Mouse (Mus musculus): ENCODE measurements around the gene Cbll1. TPM values are rescaled to one million over a fixed set of nuclear protein-coding genes. Genes with fewer than 3 reads are reported as not detected.

The Cbll1 gene
- polyA plus RNA-seq (2014; fragmentation: Nextera tagmentation; extraction: Ambion mirVana), result 15.4 and 18.5 TPM in 2 replicates

DNA sequence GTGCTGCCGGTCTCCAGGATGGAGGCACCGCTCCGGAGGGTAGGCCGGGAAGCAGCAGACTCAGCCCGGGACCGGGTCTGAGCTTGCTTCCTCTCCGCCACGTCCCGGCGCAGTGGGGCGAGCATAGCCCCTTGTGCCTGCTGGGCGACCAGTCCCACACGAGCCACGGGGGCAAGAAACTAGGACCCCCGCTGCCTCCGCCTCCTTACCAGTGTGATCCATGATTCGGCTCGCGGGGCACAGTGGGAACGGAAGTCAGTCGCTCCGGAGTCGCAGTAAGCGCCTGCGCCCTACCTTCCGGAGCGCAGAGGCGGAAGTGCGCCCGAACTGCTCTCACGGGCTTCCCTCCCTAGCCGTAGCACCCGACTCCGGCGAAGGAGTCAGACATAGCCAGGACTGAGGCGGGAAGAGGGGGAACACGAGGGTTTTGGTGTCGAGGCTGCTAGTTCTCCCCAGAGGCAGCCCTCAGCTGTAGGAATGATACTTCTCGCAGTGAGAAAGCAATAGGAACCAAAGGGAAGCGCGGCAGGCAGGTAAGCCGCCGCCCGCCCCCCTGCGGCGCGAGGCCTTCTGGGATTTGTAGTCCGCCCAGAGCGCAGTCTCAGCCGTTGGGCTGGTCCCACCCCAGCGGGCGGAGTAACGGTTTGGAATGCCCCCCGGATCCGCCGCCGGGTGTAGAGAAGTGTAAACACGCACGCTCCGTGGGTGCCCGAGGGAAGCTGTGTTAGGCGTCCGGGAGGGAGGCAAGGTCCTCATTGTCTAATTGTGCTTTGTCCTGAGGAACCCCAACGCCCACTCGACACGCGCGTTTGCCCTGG is at the start of gene Cbll1:
Gene Cbll1 (minus strand): TSS at position 303 of the 818 bp plus-strand sequence.
- Histone ChIP-seq H3K27ac (replicated peaks; ENCODE audit: low read depth, low read length) (peak within 1 kb of the TSS; percentile 88), H3K4me2 (ENCODE audit: low read depth, low read length) (peak within 1 kb of the TSS; percentile 71), H3K4me3 (ENCODE audit: low read depth, low read length) (peak within 1 kb of the TSS; percentile 91), H3K4me1 (ENCODE audit: control insufficient read depth, insufficient read depth, low read length) (peaks cover 8% of the 10 kb centered on the region; the same call in 1 of the 2 replicates), H3K9ac (ENCODE audit: low read depth, low read length) (peak within 1 kb of the TSS; percentile 89), H3K9me3 (ENCODE audit: control insufficient read depth, low read length) (no peaks in the 10 kb centered on the region), H3K36me3 (ENCODE audit: control insufficient read depth, insufficient read depth, low read length) (peaks cover under 1% of the 10 kb centered on the region), H3K27me3 (replicated peaks; ENCODE audit: control insufficient read depth, insufficient read depth, low read length) (no peaks in the 10 kb centered on the region)
- WGBS, result under 1% methylated on average over 43 of the region's 68 CpGs
- DNase-seq (ENCODE audit: low spot score) (peak; percentile 98), ATAC-seq (ENCODE audit: low read depth) (peak; percentile 98)

DNA sequence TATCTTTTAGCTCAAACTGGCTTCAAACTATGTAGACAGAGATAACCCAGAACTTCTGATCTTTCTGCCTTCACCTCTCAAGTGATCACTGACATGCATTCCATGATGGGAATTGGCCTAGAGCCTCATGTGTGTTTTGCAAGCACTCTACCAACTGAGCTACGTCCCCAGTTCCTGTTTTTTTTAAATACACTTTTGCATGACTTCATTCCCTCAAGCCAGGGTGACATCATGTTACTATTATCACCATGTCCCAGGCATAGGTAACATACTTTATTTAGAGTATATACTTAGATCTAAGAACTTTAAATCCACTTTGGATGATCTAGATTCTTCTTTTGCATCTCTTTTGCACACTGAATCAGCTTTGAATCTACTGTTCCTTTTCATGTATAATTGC is 46.6 kb upstream of the Cbll1 start:
- no peak for ATAC-seq (ENCODE audit: low read depth)
- WGBS, result 55% methylated on average over 1 of the region's 1 CpGs
- Histone ChIP-seq H3K9ac (ENCODE audit: low read depth, low read length) (no peak overlapping the region), H3K4me2 (ENCODE audit: low read depth, low read length) (no peak overlapping the region), H3K4me1 (ENCODE audit: control insufficient read depth, insufficient read depth, low read length) (no peaks in the 10 kb centered on the region; the same call in 1 of the 2 replicates), H3K27me3 (replicated peaks; ENCODE audit: control insufficient read depth, insufficient read depth, low read length) (peaks cover 2% of the 10 kb centered on the region; the same call in 1 of the 2 replicates), H3K4me3 (ENCODE audit: low read depth, low read length) (no peak overlapping the region), H3K27ac (replicated peaks; ENCODE audit: low read depth, low read length) (no peak overlapping the region), H3K36me3 (ENCODE audit: control insufficient read depth, insufficient read depth, low read length) (no peaks in the 10 kb centered on the region), H3K9me3 (ENCODE audit: control insufficient read depth, low read length) (no peaks in the 10 kb centered on the region)
- no peak for DNase-seq (ENCODE audit: low spot score)

DNA sequence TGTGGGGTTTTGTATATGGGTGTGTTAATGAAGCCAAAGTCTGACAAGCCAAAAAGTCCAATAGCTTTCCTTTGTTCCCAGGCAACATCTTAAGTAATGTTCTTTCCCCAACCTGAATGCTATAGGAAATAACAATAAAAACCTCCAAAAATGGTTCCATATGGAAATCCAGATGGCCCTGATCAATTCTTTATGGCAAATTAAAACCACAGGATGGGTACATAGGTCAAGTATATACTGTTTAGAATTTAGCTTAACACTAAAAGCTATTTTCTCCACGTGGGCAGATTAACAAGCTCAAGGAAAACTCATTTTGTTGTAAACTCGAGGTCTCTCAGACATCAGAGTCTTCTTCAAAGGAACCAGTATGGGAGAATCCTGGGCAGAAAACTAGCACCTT is 45.8 kb upstream of the Cbll1 start:
- Histone ChIP-seq H3K9ac (ENCODE audit: low read depth, low read length) (no peak overlapping the region), H3K27me3 (replicated peaks; ENCODE audit: control insufficient read depth, insufficient read depth, low read length) (0 out of 2 replicates have a peak, but pooled peaks cover 2% of the 10 kb centered on the region), H3K9me3 (ENCODE audit: control insufficient read depth, low read length) (no peaks in the 10 kb centered on the region), H3K4me2 (ENCODE audit: low read depth, low read length) (no peak overlapping the region), H3K4me1 (ENCODE audit: control insufficient read depth, insufficient read depth, low read length) (no peaks in the 10 kb centered on the region), H3K27ac (replicated peaks; ENCODE audit: low read depth, low read length) (no peak overlapping the region), H3K4me3 (ENCODE audit: low read depth, low read length) (no peak overlapping the region), H3K36me3 (ENCODE audit: control insufficient read depth, insufficient read depth, low read length) (no peaks in the 10 kb centered on the region)
- ATAC-seq (ENCODE audit: low read depth) (no peak), DNase-seq (ENCODE audit: low spot score) (no peak)
- 33% methylated on average over 2 of the region's 2 CpGs for WGBS

DNA sequence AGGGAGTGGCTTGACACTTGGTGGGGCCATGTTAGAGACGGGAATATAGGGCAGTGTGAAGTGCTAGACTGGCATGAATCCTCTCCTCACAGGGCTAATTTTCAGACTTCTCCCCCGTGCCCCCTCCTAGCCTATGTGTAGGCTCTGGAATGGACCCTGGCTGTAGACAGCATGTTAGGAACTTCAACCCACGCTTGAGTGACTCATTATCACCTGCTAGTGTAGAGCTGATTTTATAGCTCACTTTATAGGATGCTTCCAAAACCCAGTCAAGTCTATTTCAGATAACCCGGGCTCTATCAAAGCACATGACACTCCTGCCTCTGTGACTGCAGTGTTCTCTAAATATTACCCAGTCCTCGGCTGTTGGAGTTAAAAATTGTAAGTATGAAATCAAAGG is 42.1 kb upstream of the Cbll1 start:
- Histone ChIP-seq H3K4me2 (ENCODE audit: low read depth, low read length) (no peak overlapping the region), H3K27ac (replicated peaks; ENCODE audit: low read depth, low read length) (no peak overlapping the region), H3K4me1 (ENCODE audit: control insufficient read depth, insufficient read depth, low read length) (no peaks in the 10 kb centered on the region), H3K9ac (ENCODE audit: low read depth, low read length) (no peak overlapping the region), H3K4me3 (ENCODE audit: low read depth, low read length) (no peak overlapping the region), H3K9me3 (ENCODE audit: control insufficient read depth, low read length) (no peaks in the 10 kb centered on the region), H3K36me3 (ENCODE audit: control insufficient read depth, insufficient read depth, low read length) (no peaks in the 10 kb centered on the region), H3K27me3 (replicated peaks; ENCODE audit: control insufficient read depth, insufficient read depth, low read length) (no peaks in the 10 kb centered on the region)
- 80% methylated on average over 5 of the region's 5 CpGs for WGBS
- ATAC-seq (ENCODE audit: low read depth) (no peak), DNase-seq (ENCODE audit: low spot score) (no peak)

DNA sequence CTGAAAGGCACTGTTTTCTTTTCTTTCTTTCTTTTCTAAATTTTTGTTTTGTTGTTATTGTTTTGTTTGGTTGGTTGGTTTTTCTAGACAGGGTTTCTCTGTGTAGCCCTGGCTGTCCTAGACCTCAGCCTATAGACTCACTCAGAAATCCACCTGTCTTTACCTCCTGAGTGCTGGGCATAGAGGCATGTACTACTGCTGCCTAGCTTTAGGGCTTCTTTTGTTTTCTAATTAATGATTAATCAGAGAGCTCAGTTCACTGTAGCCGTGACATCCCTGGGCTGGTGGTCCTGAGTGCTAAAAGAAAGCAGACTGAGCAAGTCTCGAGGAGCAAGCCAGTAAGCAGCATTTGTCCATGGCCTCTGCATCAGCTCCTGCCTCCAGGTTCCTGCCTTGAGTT is 40.4 kb upstream of the Cbll1 start:
- WGBS, result 83% methylated on average over 2 of the region's 2 CpGs
- no peak overlapping the region for H3K4me3 ChIP-seq (ENCODE audit: low read depth, low read length)

DNA sequence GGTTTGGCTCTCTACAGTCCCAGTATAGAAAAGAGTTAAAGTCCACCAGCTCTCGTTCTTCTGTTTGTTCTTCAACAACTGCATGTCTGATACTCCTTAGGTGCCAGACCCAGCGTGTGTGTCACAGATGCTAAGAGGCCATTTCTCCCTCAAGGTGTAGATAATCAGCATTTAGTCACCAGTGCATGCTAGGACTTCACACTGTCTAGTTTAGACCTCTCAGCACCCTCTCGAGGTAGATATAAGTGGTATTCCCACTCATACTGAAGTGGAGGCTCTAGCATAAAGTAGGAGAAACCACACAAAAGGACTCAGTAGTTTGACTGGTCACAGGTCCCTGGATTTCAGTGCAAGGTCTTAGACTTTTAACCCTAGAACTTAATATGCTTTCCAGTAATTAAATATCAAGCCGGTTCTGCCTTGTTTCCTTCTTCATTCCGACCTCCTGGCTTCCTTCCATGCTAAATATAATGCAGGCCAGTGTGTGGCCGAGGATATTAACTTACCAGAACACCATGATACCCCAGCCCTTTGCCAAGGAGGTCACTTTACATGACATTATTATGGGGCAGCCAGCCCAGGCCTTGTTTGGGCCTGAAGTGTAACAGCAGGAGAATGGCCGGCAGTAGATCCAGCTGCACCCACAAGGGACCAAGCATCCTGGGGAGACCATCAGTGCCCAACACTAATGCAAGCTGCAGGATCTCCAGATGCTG is 38.3 kb upstream of the Cbll1 start:
- ATAC-seq (ENCODE audit: low read depth) (no peak), DNase-seq (ENCODE audit: low spot score) (no peak)
- no peak overlapping the region for H3K27ac ChIP-seq (replicated peaks; ENCODE audit: low read depth, low read length)
- H3K27me3 ChIP-seq (replicated peaks; ENCODE audit: control insufficient read depth, insufficient read depth, low read length), result no peaks in the 10 kb centered on the region
- H3K9ac ChIP-seq (ENCODE audit: low read depth, low read length), result no peak overlapping the region
- WGBS, result 61% methylated on average over 7 of the region's 7 CpGs
- no peak overlapping the region for H3K4me3 ChIP-seq (ENCODE audit: low read depth, low read length)
- 0 out of 2 replicates have a peak, but pooled peaks cover 7% of the 10 kb centered on the region for H3K4me1 ChIP-seq (ENCODE audit: control insufficient read depth, insufficient read depth, low read length)
- H3K9me3 ChIP-seq (ENCODE audit: control insufficient read depth, low read length), result no peaks in the 10 kb centered on the region
- H3K36me3 ChIP-seq (ENCODE audit: control insufficient read depth, insufficient read depth, low read length), result no peaks in the 10 kb centered on the region
- H3K4me2 ChIP-seq (ENCODE audit: low read depth, low read length), result no peak overlapping the region

More for the DNA sequence above, 40.4 kb upstream of the Cbll1 start:
- no peaks in the 10 kb centered on the region for H3K36me3 ChIP-seq (ENCODE audit: control insufficient read depth, insufficient read depth, low read length)
- H3K27ac ChIP-seq (replicated peaks; ENCODE audit: low read depth, low read length), result no peak overlapping the region
- no peaks in the 10 kb centered on the region for H3K27me3 ChIP-seq (replicated peaks; ENCODE audit: control insufficient read depth, insufficient read depth, low read length)
- no peak for ATAC-seq (ENCODE audit: low read depth)
- no peak for DNase-seq (ENCODE audit: low spot score)
- H3K4me1 ChIP-seq (ENCODE audit: control insufficient read depth, insufficient read depth, low read length), result no peaks in the 10 kb centered on the region
- no peak overlapping the region for H3K9ac ChIP-seq (ENCODE audit: low read depth, low read length)
- no peaks in the 10 kb centered on the region for H3K9me3 ChIP-seq (ENCODE audit: control insufficient read depth, low read length)
- H3K4me2 ChIP-seq (ENCODE audit: low read depth, low read length), result no peak overlapping the region

DNA sequence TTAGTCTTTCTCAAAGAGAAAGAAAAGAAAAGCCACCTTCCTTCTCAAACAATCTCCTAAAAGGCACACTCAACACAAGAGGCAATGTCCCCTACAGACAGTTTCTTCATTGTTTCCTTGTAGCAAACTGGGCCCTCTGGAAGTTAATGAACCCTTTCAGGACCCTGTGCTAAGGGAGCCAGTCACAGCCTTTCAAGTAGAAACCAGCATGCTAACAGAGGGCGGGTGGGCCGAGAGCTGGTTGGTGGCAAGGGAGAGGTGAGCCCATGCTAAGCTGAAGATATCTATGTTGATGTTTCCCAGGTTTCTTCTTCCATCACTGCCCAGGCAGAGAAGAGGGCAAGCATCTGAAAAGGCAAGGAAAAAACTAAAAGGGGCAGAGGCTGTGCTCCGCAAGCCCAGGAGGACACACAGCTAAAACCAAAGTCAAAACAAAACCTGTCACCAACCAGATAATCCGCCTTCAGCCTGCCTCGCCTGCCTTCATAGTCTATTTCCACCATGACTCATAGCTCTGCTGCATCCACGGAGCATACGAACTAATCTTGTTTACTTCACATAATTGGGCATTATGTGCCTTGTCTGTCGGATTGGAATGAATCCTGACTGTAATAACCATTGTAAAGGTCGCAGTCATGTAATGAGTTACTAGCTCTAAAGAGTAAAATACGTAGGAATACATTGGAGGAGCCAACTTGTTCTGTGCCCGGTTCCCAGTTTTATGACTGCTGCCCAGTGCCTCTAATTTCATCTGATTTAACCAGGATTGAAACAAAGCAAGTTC is 34.8 kb upstream of the Cbll1 start:
- peak; percentile 41; the same call in 1 of the 2 replicates for ATAC-seq (ENCODE audit: low read depth)
- no peak for DNase-seq (ENCODE audit: low spot score)
- H3K9ac ChIP-seq (ENCODE audit: low read depth, low read length), result no peak overlapping the region
- WGBS, result 63% methylated on average over 11 of the region's 11 CpGs
- H3K4me3 ChIP-seq (ENCODE audit: low read depth, low read length), result no peak overlapping the region
- 0 out of 2 replicates have a peak overlapping the region, but pooled peaks have one; percentile 2 for H3K27ac ChIP-seq (replicated peaks; ENCODE audit: low read depth, low read length)
- no peaks in the 10 kb centered on the region for H3K36me3 ChIP-seq (ENCODE audit: control insufficient read depth, insufficient read depth, low read length)
- H3K4me2 ChIP-seq (ENCODE audit: low read depth, low read length), result no peak overlapping the region
- H3K9me3 ChIP-seq (ENCODE audit: control insufficient read depth, low read length), result no peaks in the 10 kb centered on the region
- 0 out of 2 replicates have a peak, but pooled peaks cover 7% of the 10 kb centered on the region for H3K4me1 ChIP-seq (ENCODE audit: control insufficient read depth, insufficient read depth, low read length)
- no peaks in the 10 kb centered on the region for H3K27me3 ChIP-seq (replicated peaks; ENCODE audit: control insufficient read depth, insufficient read depth, low read length)

DNA sequence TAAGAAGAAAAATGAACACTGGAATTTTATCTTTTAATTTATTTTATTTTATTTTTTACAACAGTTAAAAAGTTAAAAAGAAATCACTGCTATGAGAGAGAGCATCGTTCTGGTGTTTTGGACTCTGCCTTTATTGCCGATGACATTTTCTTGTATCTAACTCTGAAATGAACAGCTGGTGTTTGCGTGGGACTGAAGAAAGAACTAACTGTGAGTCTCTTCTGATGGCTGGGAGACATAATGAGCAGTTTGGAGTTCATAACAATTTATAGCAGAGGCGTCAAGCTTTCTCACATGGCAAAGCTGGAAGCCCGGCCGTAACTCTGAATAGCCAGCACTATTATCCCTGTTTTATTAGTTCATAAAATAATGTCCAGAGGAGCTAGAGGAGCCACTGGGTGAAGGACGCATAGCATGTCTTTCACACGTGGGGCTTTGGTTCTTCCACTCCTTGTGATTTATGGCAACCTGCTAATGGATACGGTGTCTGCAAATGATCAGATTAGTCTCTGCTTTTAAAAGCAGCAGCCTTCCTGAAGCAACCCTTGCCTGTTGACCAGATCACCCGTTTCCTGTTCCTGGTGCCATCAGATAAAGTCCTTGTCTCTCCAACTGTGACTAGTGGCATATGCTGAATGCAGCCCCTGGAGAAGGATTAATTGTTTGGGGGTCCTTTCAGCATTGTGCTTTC is 33.9 kb upstream of the Cbll1 start:
- H3K36me3 ChIP-seq (ENCODE audit: control insufficient read depth, insufficient read depth, low read length), result no peaks in the 10 kb centered on the region
- H3K9me3 ChIP-seq (ENCODE audit: control insufficient read depth, low read length), result no peaks in the 10 kb centered on the region
- H3K27ac ChIP-seq (replicated peaks; ENCODE audit: low read depth, low read length), result no peak overlapping the region
- no peak overlapping the region for H3K4me2 ChIP-seq (ENCODE audit: low read depth, low read length)
- H3K4me1 ChIP-seq (ENCODE audit: control insufficient read depth, insufficient read depth, low read length), result 0 out of 2 replicates have a peak, but pooled peaks cover 7% of the 10 kb centered on the region
- H3K9ac ChIP-seq (ENCODE audit: low read depth, low read length), result no peak overlapping the region
- no peaks in the 10 kb centered on the region for H3K27me3 ChIP-seq (replicated peaks; ENCODE audit: control insufficient read depth, insufficient read depth, low read length)
- 77% methylated on average over 10 of the region's 10 CpGs for WGBS
- H3K4me3 ChIP-seq (ENCODE audit: low read depth, low read length), result no peak overlapping the region
- ATAC-seq (ENCODE audit: low read depth) (no peak), DNase-seq (ENCODE audit: low spot score) (no peak)
